Mouse (Mus musculus): ENCODE measurements around the gene Tcf25.

- TF ChIP-seq CTCF (IDR thresholded peaks at IDR 0.05; ENCODE audit: low read depth, low read length), result no peak
- no peak for TF ChIP-seq POLR2A (IDR thresholded peaks at IDR 0.05; ENCODE audit: insufficient read depth, low read length)
- no peak for TF ChIP-seq EP300 (IDR thresholded peaks at IDR 0.05; ENCODE audit: insufficient read depth, low read depth, low read length)
Measured at GRCm38 (mm10) chr8:123328552-123328951, 45.0 kb upstream of the Tcf25 start.
